ENCODE assay signal across 8 mouse cellular contexts in the genomic region with DNA sequence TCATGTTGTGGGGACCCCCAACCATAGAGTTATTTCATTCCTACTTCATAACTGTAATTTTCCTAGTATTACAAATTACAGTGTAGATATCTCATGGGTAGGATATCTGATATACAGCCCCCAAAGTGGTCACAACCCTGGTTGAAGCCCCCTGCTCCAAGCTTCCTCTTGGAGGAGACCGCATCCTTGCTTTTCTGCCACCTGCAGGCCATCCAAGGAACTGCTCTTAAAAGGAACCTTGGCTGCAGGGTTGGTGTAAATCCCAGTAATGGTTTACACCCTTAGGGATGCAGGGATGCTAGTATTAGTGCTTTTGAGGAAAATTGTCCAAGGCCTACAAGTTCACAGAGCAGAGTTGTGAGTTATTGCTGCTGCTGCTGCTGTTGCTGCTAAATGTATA. TPM values are rescaled to one million over a fixed set of nuclear protein-coding genes. Genes with fewer than 3 reads are reported as not detected.
A peak's percentile ranks its signal among the peaks of the same experiment; 100 is the strongest.
DNase-seq lines count a peak whose midpoint lies in the region; ATAC-seq and TF ChIP-seq lines count a peak whose summit lies in the region.

No protein-coding gene starts in this region.

- ATAC-seq in cerebellum, adult (ENCODE audit: insufficient number of reproducible peaks, low FRiP score, low TSS enrichment) = no peak
- no peak for ATAC-seq in liver, embryonic 12.5 days
- no peak for ATAC-seq in lung, postnatal 0 days

- H3K4me2 ChIP-seq in liver, embryonic 12.5 days = no peak overlapping the region
- H3K4me2 ChIP-seq in lung, postnatal 0 days (replicated peaks; ENCODE audit: low read depth, low read length) = no peak overlapping the region

- TF ChIP-seq CTCF in bone marrow macrophage, adult 2 months (IDR thresholded peaks at IDR 0.05; ENCODE audit: low read depth, low read length) = peak; percentile 63
- TF ChIP-seq CTCF in lung, postnatal 0 days (IDR thresholded peaks at IDR 0.05) = peak; percentile 87

- no peak overlapping the region for H3K27ac ChIP-seq in liver, embryonic 12.5 days
- H3K27ac ChIP-seq in bone marrow macrophage, adult 2 months (ENCODE audit: insufficient read depth, low read depth, low read length) = no peak overlapping the region
- no peak overlapping the region for H3K27ac ChIP-seq in lung, postnatal 0 days (ENCODE audit: low read length)

- no peak for TF ChIP-seq POLR2A in bone marrow macrophage, adult 2 months (IDR thresholded peaks at IDR 0.05; ENCODE audit: borderline replicate concordance, low read depth, low read length)

- H3K36me3 ChIP-seq in liver, embryonic 12.5 days = peaks cover 87% of the 10 kb centered on the region
- H3K36me3 ChIP-seq in lung, postnatal 0 days (ENCODE audit: insufficient read depth, low read length) = peaks cover 35% of the 10 kb centered on the region; the same call in 1 of the 2 replicates

- no peaks in the 10 kb centered on the region for H3K9me3 ChIP-seq in liver, embryonic 12.5 days (replicated peaks)
- H3K9me3 ChIP-seq in lung, postnatal 0 days (ENCODE audit: low read length) = no peaks in the 10 kb centered on the region

- TF ChIP-seq EP300 in lung, postnatal 0 days (IDR thresholded peaks at IDR 0.05) = no peak

- peaks cover 6% of the 10 kb centered on the region; the same call in 1 of the 2 replicates for H3K4me1 ChIP-seq in liver, embryonic 12.5 days
- peaks cover 26% of the 10 kb centered on the region for H3K4me1 ChIP-seq in bone marrow macrophage, adult 2 months (ENCODE audit: control insufficient read depth, insufficient read depth, low read length)
- no peaks in the 10 kb centered on the region for H3K4me1 ChIP-seq in lung, postnatal 0 days (ENCODE audit: insufficient read depth, low read depth, low read length)

- intact Hi-C loops in heart, postnatal 36 days (cut with DNase I) = loop anchor here (1.0 kb wide), 1 partner anchor 99 kb away; no protein-coding TSS in a partner anchor

- 38% methylated on average over 1 of the region's 1 CpGs for WGBS in liver, embryonic 12.5 days (ENCODE audit: insufficient replicate concordance)
- WGBS in lung, postnatal 0 days = 25% methylated on average over 1 of the region's 1 CpGs

- no peaks in the 10 kb centered on the region for H3K27me3 ChIP-seq in liver, embryonic 12.5 days (replicated peaks)
- H3K27me3 ChIP-seq in lung, postnatal 0 days (replicated peaks; ENCODE audit: insufficient read depth, low read length) = no peaks in the 10 kb centered on the region

- peak; percentile 38 for DNase-seq in cerebellum, adult 11 months
- peak; percentile 51 for DNase-seq in liver
- DNase-seq in heart, postnatal 36 days = peak; percentile 59 to 75
- peak; percentile 42 for DNase-seq in lung, postnatal 0 days (ENCODE audit: low spot score)
- DNase-seq in thymus, postnatal 25 days = peak; percentile 48

- H3K4me3 ChIP-seq in liver, embryonic 12.5 days = no peak overlapping the region
- no peak overlapping the region for H3K4me3 ChIP-seq in bone marrow macrophage, adult 2 months (ENCODE audit: insufficient read depth, low read length)
- no peak overlapping the region for H3K4me3 ChIP-seq in lung, postnatal 0 days (ENCODE audit: low read depth, low read length)

- no peak overlapping the region for H3K9ac ChIP-seq in liver, embryonic 12.5 days
- H3K9ac ChIP-seq in lung, postnatal 0 days (replicated peaks; ENCODE audit: low read depth) = no peak overlapping the region

RNA-seq across cellular contexts. Expression of a gene that starts 18.2 kb away (rescaled TPM):
- polyA plus RNA-seq in liver, embryonic 12.5 days (2016; fragmentation: Nextera tagmentation; extraction: Ambion mirVana) = 75.9 and 78.0 TPM in 2 replicates
- 342 and 382 TPM in 2 replicates for polyA plus RNA-seq in bone marrow macrophage, adult 2 months (2012; ENCODE audit: insufficient read depth, insufficient read length, missing spikeins)
- total RNA-seq in heart, postnatal 36 days (2021) = 10 to 100 TPM; 26.2 to 28.1 TPM
- polyA plus RNA-seq in lung, postnatal 0 days (2015; fragmentation: Nextera tagmentation; extraction: Ambion mirVana) = 70.9 and 76.3 TPM in 2 replicates

RNA-seq across cellular contexts. Expression of a gene that starts 20.8 kb away (rescaled TPM):
- polyA plus RNA-seq in liver, embryonic 12.5 days (2016; fragmentation: Nextera tagmentation; extraction: Ambion mirVana) = 7.1 and 7.3 TPM in 2 replicates
- polyA plus RNA-seq in bone marrow macrophage, adult 2 months (2012; ENCODE audit: insufficient read depth, insufficient read length, missing spikeins) = 11.2 and 11.4 TPM in 2 replicates
- total RNA-seq in heart, postnatal 36 days (2021) = 1 to 10 TPM; 6.7 to 8.1 TPM
- polyA plus RNA-seq in lung, postnatal 0 days (2015; fragmentation: Nextera tagmentation; extraction: Ambion mirVana) = 3.1 and 3.7 TPM in 2 replicates

RNA-seq across cellular contexts. Expression of a gene that starts 44.2 kb away (rescaled TPM):
- polyA plus RNA-seq in liver, embryonic 12.5 days (2016; fragmentation: Nextera tagmentation; extraction: Ambion mirVana) = 41.1 and 45.5 TPM in 2 replicates
- polyA plus RNA-seq in bone marrow macrophage, adult 2 months (2012; ENCODE audit: insufficient read depth, insufficient read length, missing spikeins) = 102 and 117 TPM in 2 replicates
- 10 to 100 TPM; 32.1 to 34.2 TPM for total RNA-seq in heart, postnatal 36 days (2021)
- 67.3 and 74.4 TPM in 2 replicates for polyA plus RNA-seq in lung, postnatal 0 days (2015; fragmentation: Nextera tagmentation; extraction: Ambion mirVana)
